Mouse (Mus musculus) layer of hippocampus, postnatal 25 days (tissue): Measurements from ENCODE around the gene Ino80e. TPM values are rescaled to one million over a fixed set of nuclear protein-coding genes. Genes with fewer than 3 reads are reported as not detected.

Source experiments
- DNase-seq, 2 experiments: peaks; one replicate each; pipeline ENCODE4 v3.0.0; 2022; ENCODE audit warnings: mixed read lengths in 2 of 2, low spot score in 1 of 2; ENCODE audit errors: extremely low spot score in 1 of 2
- total RNA-seq, 2 experiments: library from RNA; stranded (reverse); gene quantifications; 2 replicates each; pipeline ENCODE4 v1.2.3; 2021

The Ino80e gene
- total RNA-seq, 2 experiments from 2014 or later, result 50.7 to 51.7 TPM

DNA sequence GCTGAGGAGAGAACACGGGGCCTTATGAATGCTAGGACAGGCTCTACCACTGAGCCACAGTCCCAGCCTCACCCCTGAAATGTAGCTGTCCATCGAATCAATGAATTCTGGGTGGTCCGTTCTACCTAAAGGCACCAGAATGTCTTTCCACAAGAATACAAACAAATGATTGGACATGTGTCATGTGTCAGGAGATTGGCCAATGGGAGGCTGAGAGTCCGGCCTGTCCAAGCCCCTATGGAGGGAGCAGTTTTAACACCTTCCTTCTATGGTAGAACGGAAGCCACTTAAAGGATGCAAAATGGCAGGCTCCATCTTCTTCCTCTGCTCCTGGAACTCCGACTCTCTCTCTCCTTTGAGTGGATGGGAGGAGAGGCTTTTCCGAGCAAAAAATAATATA is 44.6 kb downstream of the Ino80e start:
- no peak for DNase-seq

GRCm38 (mm10) chr7:126816494-126816893 is 45.7 kb downstream of the Ino80e start:
- no peak for DNase-seq

- no peak for DNase-seq
Observed at GRCm38 (mm10) chr7:126815726-126816222, 46.4 kb downstream of the Ino80e start.

DNA sequence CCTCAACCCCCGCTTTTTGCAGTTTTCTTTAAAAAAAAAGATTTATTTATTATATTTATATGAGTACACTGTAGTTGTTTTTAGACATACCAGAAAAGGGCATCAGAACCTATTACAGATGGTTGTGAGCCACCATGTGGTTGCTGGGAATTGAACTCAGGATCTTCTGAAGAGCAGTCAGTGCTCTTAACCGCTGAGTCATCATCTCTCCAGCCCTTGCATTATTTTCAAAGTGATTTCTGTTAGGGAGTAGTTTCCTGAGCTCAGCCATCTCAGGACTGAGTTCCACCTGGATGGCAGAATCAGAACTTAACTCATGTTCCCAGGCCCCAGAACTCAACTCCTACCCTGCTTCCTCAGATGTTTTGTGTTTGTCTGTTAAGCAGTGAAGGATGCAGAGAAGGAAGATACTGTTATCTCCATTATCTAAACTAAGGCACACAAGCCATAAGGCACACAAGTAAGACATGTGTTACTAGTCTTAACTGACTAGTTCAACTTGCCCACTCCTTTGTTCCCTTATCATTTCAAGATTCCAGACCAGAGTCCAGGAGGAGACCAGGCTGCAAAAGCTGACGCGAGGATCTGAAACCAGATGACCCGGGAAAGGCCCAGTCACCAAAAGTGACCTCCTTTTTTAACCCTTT is 52.3 kb downstream of the Ino80e start:
- no peak for DNase-seq

DNA sequence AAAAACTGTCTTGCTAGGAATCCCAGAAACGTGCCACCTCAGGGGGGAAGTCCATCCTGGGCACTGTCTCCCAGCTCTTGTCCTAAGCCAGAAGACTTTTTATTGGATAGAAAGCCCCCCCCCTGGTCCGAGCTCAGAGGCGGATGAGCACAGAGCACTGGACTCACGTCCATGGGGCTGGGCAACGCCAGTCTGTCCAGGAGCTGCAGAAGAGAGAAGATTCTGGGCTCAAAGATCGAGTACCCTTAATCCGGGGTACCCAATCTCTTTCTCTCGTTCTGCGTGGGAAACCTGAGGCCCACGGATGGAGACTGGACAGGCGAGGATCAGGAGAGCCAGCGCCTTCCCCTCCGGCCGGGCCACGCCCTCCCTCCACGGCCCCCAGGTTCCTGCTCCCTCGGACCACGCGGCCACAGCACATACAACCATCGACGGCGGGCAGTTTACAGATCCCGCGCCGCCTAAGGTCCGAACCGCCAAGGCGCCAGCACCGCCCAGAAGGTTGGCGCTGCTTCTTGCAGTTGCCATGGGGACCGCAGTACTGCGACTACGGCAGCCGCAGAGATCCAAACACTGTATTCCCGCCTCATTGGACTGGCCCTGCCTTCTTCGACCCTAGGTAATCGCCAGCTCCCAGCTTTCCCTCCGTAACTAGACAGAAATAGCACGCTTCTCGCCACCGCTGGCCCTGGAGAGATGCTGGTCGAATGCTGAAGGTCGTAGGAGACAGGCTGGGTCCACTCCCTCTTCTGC is 53.3 kb downstream of the Ino80e start:
- peak; percentile 76 to 88 for DNase-seq

- DNase-seq, result no peak
Observed at GRCm38 (mm10) chr7:126807405-126807804, 54.8 kb downstream of the Ino80e start.

- no peak for DNase-seq
Observed at GRCm38 (mm10) chr7:126806956-126807355, 55.2 kb downstream of the Ino80e start.

DNA sequence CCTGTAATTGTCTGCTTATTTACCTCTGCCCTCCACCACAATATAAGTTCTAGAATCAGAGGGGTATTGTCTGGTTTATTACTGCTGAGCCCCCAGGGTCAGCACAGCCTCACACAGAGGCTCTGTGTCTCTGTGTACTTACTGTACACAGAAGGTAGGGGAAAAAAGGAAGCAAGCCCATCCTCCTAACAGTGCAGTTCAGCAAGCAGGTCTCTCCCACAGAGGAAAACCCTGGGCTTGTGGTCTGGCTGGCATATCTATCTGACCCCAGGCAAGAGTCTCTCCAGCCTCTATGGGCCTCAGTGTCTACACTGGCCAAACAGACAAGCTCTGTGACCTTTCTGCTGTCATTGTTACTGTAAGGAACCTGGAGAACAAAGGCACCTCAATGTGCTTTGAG is 58.4 kb downstream of the Ino80e start:
- no peak for DNase-seq

- no peak for DNase-seq
Observed at GRCm38 (mm10) chr7:126803181-126803580, 59.0 kb downstream of the Ino80e start.

DNA sequence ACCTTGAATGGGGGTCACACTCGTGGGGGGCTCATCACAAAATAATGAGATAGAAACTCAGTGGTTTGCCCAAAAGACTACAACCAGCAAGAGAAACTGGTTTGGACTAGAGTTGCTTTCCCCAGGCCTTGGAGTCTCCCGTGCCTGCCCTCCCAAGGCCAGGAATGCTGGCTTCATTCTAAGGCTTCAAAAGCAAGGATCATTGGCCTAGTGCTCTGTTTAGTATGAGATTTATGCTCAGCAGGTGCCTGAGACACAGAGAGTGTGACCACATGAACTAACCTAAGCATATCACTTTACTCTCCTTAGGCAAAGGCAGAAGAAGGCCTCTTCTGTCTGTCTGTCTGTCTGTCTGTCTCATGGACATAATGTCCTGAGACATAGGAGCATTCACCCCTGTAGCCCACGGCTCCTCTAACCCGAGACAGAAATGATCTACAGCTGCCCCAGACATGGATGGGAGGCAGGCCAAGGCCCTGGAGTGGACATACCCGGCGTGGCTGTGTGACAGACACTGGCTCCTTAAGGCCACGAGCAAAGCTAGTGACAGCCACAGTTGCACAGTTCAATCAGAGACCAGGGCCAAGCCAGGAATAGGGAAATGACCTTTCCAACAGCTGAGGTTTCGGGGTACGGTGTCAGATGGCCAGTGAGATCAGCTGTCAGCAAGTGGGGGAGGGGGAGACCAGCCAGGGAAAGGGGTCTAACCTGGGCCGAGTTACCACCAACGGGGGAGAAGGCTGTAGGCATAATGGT is 59.9 kb downstream of the Ino80e start:
- DNase-seq, result no peak

- no peak for DNase-seq
Observed at GRCm38 (mm10) chr7:126801057-126801422, 61.1 kb downstream of the Ino80e start.

Other genes with a start within 250 kb of the Ino80e start
- gene Nupr1, start 231.5 kb downstream of the Ino80e start, total RNA-seq, result 1 to 10 TPM; 5.8 to 8.6 TPM
- gene Sgf29, start 213.1 kb downstream of the Ino80e start, total RNA-seq, result 10 to 100 TPM; 30.5 to 35.1 TPM
- gene Sult1a1, start 185.9 kb downstream of the Ino80e start, total RNA-seq, result 10 to 100 TPM in 1 of 2 experiments, 1 to 10 TPM in 1; 9.5 to 11.1 TPM
- gene Bola2, start 167.0 kb downstream of the Ino80e start, total RNA-seq, result 100 to 1,000 TPM; 104 to 112 TPM
- 10 to 100 TPM; 16.4 to 19.4 TPM for gene Slx1b, start 166.6 kb downstream of the Ino80e start, total RNA-seq
- 100 to 1,000 TPM; 129 to 139 TPM for gene Coro1a, start 154.6 kb downstream of the Ino80e start, total RNA-seq
- gene Mapk3, start 102.8 kb downstream of the Ino80e start, total RNA-seq, result 100 to 1,000 TPM; 147 to 168 TPM
- 1 to 10 TPM; 1.7 to 4.3 TPM for gene Gdpd3, start 96.0 kb downstream of the Ino80e start, total RNA-seq
- gene Ypel3, start 85.4 kb downstream of the Ino80e start, total RNA-seq, result 100 to 1,000 TPM; 268 to 293 TPM
- under 1 TPM; 0.39 to 0.82 TPM for gene Tbx6, start 80.9 kb downstream of the Ino80e start, total RNA-seq
- 10 to 100 TPM; 53.3 to 55.0 TPM for gene Ppp4c, start 69.9 kb downstream of the Ino80e start, total RNA-seq
- 10 to 100 TPM; 80.3 to 95.6 TPM for gene Fam57b, start 64.7 kb downstream of the Ino80e start, total RNA-seq
- not detected for gene 4930451I11Rik, start 30.7 kb downstream of the Ino80e start, total RNA-seq
- gene Doc2a, start 15.0 kb downstream of the Ino80e start, total RNA-seq, result 10 to 100 TPM; 15.6 to 16.2 TPM
- gene Hirip3, start 405 bp downstream of the Ino80e start, total RNA-seq, result 10 to 100 TPM; 19.5 to 31.1 TPM
- gene Taok2, start 22.3 kb upstream of the Ino80e start, total RNA-seq, result 100 to 1,000 TPM; 150 to 163 TPM
- 10 to 100 TPM; 20.2 to 25.5 TPM for gene Tmem219, start 60.5 kb upstream of the Ino80e start, total RNA-seq
- 100 to 1,000 TPM; 150 to 160 TPM for gene Kctd13, start 66.5 kb upstream of the Ino80e start, total RNA-seq
- gene Asphd1, start 87.2 kb upstream of the Ino80e start, total RNA-seq, result 10 to 100 TPM; 33.4 to 36.6 TPM
- 100 to 1,000 TPM; 411 to 438 TPM for gene Sez6l2, start 88.2 kb upstream of the Ino80e start, total RNA-seq
- 100 to 1,000 TPM; 157 to 177 TPM for gene Cdipt, start 113.5 kb upstream of the Ino80e start, total RNA-seq
- not detected for gene Cdiptos, start 113.7 kb upstream of the Ino80e start, total RNA-seq
- gene Mvp, start 152.2 kb upstream of the Ino80e start, total RNA-seq, result 1 to 10 TPM; 7.0 to 7.4 TPM
- not detected for gene Pagr1b, start 154.1 kb upstream of the Ino80e start, total RNA-seq
- 10 to 100 TPM; 20.5 to 27.7 TPM for gene Pagr1a, start 155.0 kb upstream of the Ino80e start, total RNA-seq
- gene Gm42742, start 158.7 kb upstream of the Ino80e start, total RNA-seq, result 10 to 100 TPM; 51.0 to 57.8 TPM
- gene Prrt2, start 158.8 kb upstream of the Ino80e start, total RNA-seq, result 100 to 1,000 TPM; 226 to 235 TPM
- 100 to 1,000 TPM; 272 to 282 TPM for gene Maz, start 164.7 kb upstream of the Ino80e start, total RNA-seq
- 1 to 10 TPM; 6.7 to 8.7 TPM for gene Kif22, start 180.1 kb upstream of the Ino80e start, total RNA-seq
- gene Zg16, start 225.0 kb upstream of the Ino80e start, total RNA-seq, result not detected
- gene AI467606, start 229.0 kb upstream of the Ino80e start, total RNA-seq, result 1 to 10 TPM; 1.2 to 1.5 TPM